Mouse (Mus musculus) heart, adult 2 months (tissue): ENCODE results near the gene Hdac10. TPM values are rescaled to one million over a fixed set of nuclear protein-coding genes. Genes with fewer than 3 reads are reported as not detected.

Experiments
- DNase-seq, 2 experiments: peaks; one replicate each; pipeline ENCODE4 v3.0.0; 2021
- H3K27ac ChIP-seq: fragments of 200-600 bp; 2 replicates; pipeline ENCODE4 v1.8.1; 2022
- H3K27me3 ChIP-seq: fragments of 200-500 bp; 2 replicates; pipeline ENCODE4 v1.6.1; 2012; ENCODE audit warnings: mild to moderate bottlenecking, low read length, inconsistent platforms, mixed read lengths; ENCODE audit not compliant: control insufficient read depth, insufficient read depth
- H3K36me3 ChIP-seq: fragments of 200-500 bp; 2 replicates; pipeline ENCODE4 v1.6.1; 2012; ENCODE audit warnings: low read length, inconsistent platforms; ENCODE audit not compliant: control insufficient read depth, insufficient read depth
- H3K4me1 ChIP-seq: fragments of 200-500 bp; 2 replicates; pipeline ENCODE4 v1.6.1; 2011; ENCODE audit warnings: low read length; ENCODE audit not compliant: control insufficient read depth, insufficient read depth
- H3K4me3 ChIP-seq: fragments of 200-600 bp; 2 replicates; pipeline ENCODE4 v1.8.1; 2022
- H3K79me2 ChIP-seq: fragments of 200-500 bp; replicated peaks from 2 replicates; pipeline ENCODE4 v1.6.1; 2012; ENCODE audit warnings: mild to moderate bottlenecking, inconsistent platforms, low read length, moderate library complexity, mixed read lengths; ENCODE audit not compliant: control insufficient read depth, insufficient read depth
- H3K9ac ChIP-seq: fragments of 200-500 bp; 2 replicates; pipeline ENCODE4 v1.6.1; 2012; ENCODE audit warnings: low read depth, mild to moderate bottlenecking, control low read depth, inconsistent platforms, low read length, mixed read lengths
- CTCF ChIP-seq: fragments of 200-600 bp; IDR thresholded peaks from 2 replicates; pipeline ENCODE4 v1.8.1; 2022; ENCODE audit warnings: antibody characterized with exemption, mild to moderate bottlenecking, moderate library complexity
- EP300 ChIP-seq: fragments of 200-500 bp; IDR thresholded peaks from 2 replicates; pipeline ENCODE4 v1.6.1; 2011; ENCODE audit warnings: low read depth, low read length, control low read depth; ENCODE audit not compliant: insufficient read depth
- POLR2A ChIP-seq: fragments of 200-500 bp; IDR thresholded peaks from 2 replicates; pipeline ENCODE4 v1.6.1; 2011; ENCODE audit warnings: mild to moderate bottlenecking, low read depth, low read length, control low read depth; ENCODE audit not compliant: insufficient read depth
- WGBS: fragments of 180-500 bp; shearing (Covaris S2); methylation state at CpG from one replicate; pipeline ENCODE4 v1.1.7; 2018; 5-methylcytosine and 5-hydroxymethylcytosine counted together
- intact Hi-C: fragments of 180-260 bp; cut with DNase I; formaldehyde crosslinking; loops from one replicate; pipeline ENCODE4 v1.15.1; 2025
- polyA plus RNA-seq: library from polyadenylated mRNA; depleted of rRNA; stranded (reverse); fragments of >200 nt; gene quantifications from 2 replicates; pipeline ENCODE4 v1.2.3, GENCODE M21; 2012
- total RNA-seq, 2 experiments: library from RNA; stranded (reverse); gene quantifications; 2 replicates each; pipeline ENCODE4 v1.2.3; 2021

Gene Hdac10
- total and polyA plus RNA-seq, 3 experiments = 6.3 to 19.5 (median 7.6) TPM

DNA sequence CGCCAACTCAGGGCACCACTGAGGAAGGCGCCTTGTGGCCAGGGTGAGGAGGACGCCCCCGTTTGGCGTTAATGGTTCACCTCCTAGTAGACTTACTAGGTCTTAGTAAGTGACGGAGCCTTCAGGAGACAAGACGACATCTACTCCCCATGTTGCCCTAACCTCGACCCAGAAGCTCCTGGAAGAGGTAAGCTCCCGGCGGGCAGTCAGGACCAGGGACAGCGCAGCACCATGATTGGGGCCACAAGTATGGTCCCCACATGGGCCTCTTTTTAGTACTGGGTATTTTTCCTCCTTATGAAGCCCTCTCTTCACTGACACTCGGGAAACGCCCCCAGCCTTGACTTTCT lies 21.5 kb upstream of the Hdac10 start:
- peak; percentile 32 to 52 for DNase-seq
- Histone ChIP-seq H3K4me1 (peaks cover 6% of the 10 kb centered on the region), H3K4me3 (peak overlapping the region; percentile 80), H3K27me3 (no peaks in the 10 kb centered on the region), H3K79me2 (no peaks in the 10 kb centered on the region), H3K36me3 (no peaks in the 10 kb centered on the region), H3K9ac (no peak overlapping the region), H3K27ac (peak overlapping the region; percentile 49)
- intact Hi-C loops = no loop called here
- 0 out of 2 replicates have a peak, but pooled peaks have one; percentile 8 for TF ChIP-seq CTCF
- no peak for TF ChIP-seq POLR2A
- TF ChIP-seq EP300 = no peak
- 10% methylated on average over 13 of the region's 13 CpGs for WGBS

DNA sequence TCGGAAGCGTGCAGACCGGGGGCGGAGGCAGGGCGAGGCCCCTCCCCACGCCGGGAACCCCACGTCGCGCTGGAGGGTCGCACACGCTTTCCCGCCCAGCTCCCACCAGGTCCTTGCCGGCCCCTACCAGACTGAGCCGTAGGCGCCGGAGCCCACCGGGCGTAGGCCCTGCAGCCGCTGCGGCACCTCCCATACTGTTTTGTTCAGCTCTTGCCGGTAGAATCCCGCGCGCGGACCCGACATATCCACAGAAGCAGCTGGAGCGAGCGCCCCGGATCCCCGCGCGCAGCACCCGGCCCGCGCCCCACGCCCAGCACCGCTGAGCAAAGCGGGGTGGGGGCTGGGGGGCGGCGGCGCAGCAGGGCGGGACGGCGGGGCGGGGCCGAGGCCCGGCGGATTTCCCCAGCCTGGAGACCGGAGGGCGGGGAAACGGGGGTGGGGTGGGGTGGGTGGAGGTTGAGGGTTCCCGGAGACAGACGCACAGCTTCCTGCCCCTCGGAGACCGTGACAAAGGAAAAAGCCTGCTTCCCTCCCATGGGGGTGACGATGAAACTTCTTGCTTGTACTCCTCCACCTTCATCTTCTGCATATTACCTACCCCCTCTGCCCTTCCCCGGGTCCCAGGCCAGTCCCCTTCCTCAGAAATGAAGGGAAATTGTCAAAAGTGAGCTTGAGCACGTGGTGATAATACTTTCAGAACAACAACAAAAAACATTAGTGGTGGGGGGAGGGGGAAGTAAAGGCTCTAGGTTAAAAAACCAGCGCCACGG lies 21.0 kb upstream of the Hdac10 start, which contains the start of gene Mapk11:
Gene Mapk11, minus strand, starts transcription at position 358 of the 770 bp plus-strand sequence.
- peak within 1 kb of the TSS; percentile 80 for H3K4me3 ChIP-seq
- H3K27me3 ChIP-seq = no peaks in the 10 kb centered on the region
- peaks cover 6% of the 10 kb centered on the region for H3K4me1 ChIP-seq
- peak within 1 kb of the TSS; percentile 78 for H3K9ac ChIP-seq
- under 1% methylated on average over 61 of the region's 61 CpGs for WGBS
- DNase-seq = peak; percentile 72 to 75
- peak within 1 kb of the TSS; percentile 80 for H3K27ac ChIP-seq
- H3K79me2 ChIP-seq = no peaks in the 10 kb centered on the region
- intact Hi-C loops = loop anchor here (10.0 kb wide), 1 partner anchor 225 kb away; the partner anchor contains the start of genes Odf3b, Sco2 and Tymp
- TF ChIP-seq EP300 (no peak), CTCF (no peak), POLR2A (no peak)
- no peaks in the 10 kb centered on the region for H3K36me3 ChIP-seq

DNA sequence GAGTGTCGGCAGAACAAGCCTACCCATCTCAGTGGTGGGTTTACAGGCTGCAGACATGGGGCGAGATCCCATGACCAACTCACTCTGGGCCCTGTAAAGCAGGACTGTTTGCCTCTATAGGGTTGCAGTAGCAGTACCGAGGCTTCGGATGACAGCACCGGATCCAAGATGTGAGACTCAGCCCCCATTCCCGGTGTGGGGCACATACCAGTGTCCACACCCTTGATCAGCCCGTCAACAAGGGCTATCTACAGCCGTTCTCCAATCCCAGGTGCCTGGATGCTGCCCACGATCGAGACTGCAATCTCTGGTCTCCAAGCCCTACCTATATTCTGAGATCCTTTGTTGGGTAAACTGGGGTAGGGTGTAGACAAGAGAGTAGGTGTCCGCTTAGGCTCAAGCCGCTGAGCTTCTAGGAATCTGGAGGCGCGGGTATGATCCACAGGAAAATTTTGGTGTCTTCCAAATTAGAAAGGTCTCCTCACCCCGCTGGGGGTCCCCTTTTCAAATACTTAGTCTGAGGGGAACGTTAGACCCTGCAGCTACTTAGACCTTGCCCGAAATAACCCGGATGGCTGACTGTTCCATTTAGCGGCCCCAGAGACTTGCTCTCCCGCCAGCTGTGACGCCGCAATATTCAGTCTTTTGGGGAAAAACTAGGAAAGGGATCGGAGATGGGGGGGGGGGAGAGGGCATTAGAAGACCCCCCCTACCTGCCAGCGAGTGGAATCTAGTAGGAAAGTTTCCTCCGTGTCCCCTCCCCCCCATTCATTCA lies 20.2 kb upstream of the Hdac10 start:
- Histone ChIP-seq H3K4me3 (peak overlapping the region; percentile 80), H3K79me2 (no peaks in the 10 kb centered on the region), H3K36me3 (no peaks in the 10 kb centered on the region), H3K4me1 (peaks cover 6% of the 10 kb centered on the region), H3K9ac (peak overlapping the region; percentile 78), H3K27ac (peak overlapping the region; percentile 80), H3K27me3 (no peaks in the 10 kb centered on the region)
- DNase-seq = no peak
- 11% methylated on average over 25 of the region's 25 CpGs for WGBS
- intact Hi-C loops = loop anchor here (10.0 kb wide), 1 partner anchor 226 kb away; the partner anchor contains the start of genes Odf3b, Sco2 and Tymp
- TF ChIP-seq EP300 (no peak), CTCF (no peak), POLR2A (no peak)

DNA sequence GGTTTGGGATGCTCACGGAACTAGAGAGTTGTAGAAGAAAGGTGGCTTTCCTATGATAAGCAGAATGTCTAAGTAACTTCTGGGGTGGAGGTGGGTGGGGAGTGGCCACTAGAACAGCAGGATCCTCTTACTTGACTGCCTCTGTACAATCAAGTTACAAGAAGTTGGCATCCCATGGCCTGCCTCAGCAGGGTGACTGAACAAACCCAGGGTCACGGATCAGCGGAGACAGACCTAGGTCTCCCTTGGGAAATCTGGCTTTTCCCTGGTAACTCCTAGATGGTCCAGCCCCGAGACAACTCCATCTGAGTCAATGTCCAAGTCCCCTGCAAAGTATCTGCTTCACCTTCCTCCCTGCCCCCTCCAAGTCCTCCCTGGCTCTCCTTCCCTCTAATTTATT lies 19.4 kb upstream of the Hdac10 start:
- no peak for DNase-seq
- WGBS = 63% methylated on average over 4 of the region's 4 CpGs
- peaks cover 7% of the 10 kb centered on the region for H3K4me1 ChIP-seq
- no peaks in the 10 kb centered on the region for H3K36me3 ChIP-seq
- no peaks in the 10 kb centered on the region for H3K27me3 ChIP-seq
- TF ChIP-seq EP300 (no peak), POLR2A (no peak), CTCF (no peak)
- intact Hi-C loops = loop anchor here (10.0 kb wide), 1 partner anchor 227 kb away; the partner anchor contains the start of genes Odf3b, Sco2 and Tymp
- H3K4me3 ChIP-seq = no peak overlapping the region
- no peaks in the 10 kb centered on the region for H3K79me2 ChIP-seq
- no peak overlapping the region for H3K27ac ChIP-seq
- no peak overlapping the region for H3K9ac ChIP-seq

DNA sequence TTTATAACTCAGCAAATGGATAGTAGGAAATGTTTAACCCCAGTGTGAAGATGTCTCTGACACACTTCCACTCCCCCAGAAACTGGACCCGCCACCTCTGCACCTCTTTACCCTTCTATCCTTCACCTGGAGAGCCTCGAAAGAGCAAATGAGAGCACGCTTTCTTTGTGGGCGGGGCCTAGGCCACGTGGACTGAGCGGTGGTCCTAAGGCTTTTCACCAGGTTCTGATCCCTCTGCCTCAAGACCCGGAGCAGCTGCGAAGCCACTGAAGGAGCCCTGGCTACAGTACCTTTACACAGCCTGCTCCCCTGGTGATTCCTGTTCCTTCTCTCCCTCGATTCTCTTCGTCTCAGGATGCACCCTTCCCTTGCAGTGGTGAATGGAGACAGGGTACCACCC lies 19.0 kb upstream of the Hdac10 start:
- H3K4me3 ChIP-seq = no peak overlapping the region; the same call in 1 of the 2 replicates
- no peak overlapping the region for H3K27ac ChIP-seq
- intact Hi-C loops = loop anchor here (10.0 kb wide), 1 partner anchor 227 kb away; the partner anchor contains the start of genes Odf3b, Sco2 and Tymp
- H3K79me2 ChIP-seq = no peaks in the 10 kb centered on the region
- no peaks in the 10 kb centered on the region for H3K36me3 ChIP-seq
- WGBS = 31% methylated on average over 10 of the region's 10 CpGs
- peaks cover 7% of the 10 kb centered on the region for H3K4me1 ChIP-seq
- TF ChIP-seq CTCF (no peak), POLR2A (no peak), EP300 (no peak)
- no peaks in the 10 kb centered on the region for H3K27me3 ChIP-seq
- H3K9ac ChIP-seq = no peak overlapping the region
- no peak for DNase-seq
